Mouse (Mus musculus) midbrain, postnatal 0 days (tissue): ENCODE data around the gene Nrip2. TPM values are rescaled to one million over a fixed set of nuclear protein-coding genes. Genes with fewer than 3 reads are reported as not detected.

Experiments
- ATAC-seq: fragments of 200-750 bp; cut with Nextera tagmentation; 2 replicates; pipeline ENCODE4 v1.8.0; 2017; ENCODE audit warnings: moderate number of reproducible peaks, mild to moderate bottlenecking, moderate TSS enrichment, moderate library complexity; ENCODE audit not compliant: low FRiP score
- DNase-seq: peaks from one replicate; pipeline ENCODE4 v3.0.0-alpha.2; 2015; ENCODE audit warnings: low spot score
- H3K27ac ChIP-seq: fragments of 300-500 bp; sonication (generic); 2 replicates; pipeline ENCODE4 v1.5.1; 2014; ENCODE audit warnings: low read depth, mild to moderate bottlenecking, low read length, mixed read lengths
- H3K27me3 ChIP-seq: fragments of 300-500 bp; sonication (generic); 2 replicates; pipeline ENCODE4 v1.6.1; 2014; ENCODE audit warnings: low read length, control low read depth, mixed read lengths; ENCODE audit not compliant: insufficient read depth
- H3K36me3 ChIP-seq: fragments of 300-500 bp; sonication (generic); 2 replicates; pipeline ENCODE4 v1.6.1; 2014; ENCODE audit warnings: low read length, control low read depth, mixed read lengths; ENCODE audit not compliant: insufficient read depth
- H3K4me1 ChIP-seq: fragments of 300-500 bp; sonication (generic); 2 replicates; pipeline ENCODE4 v1.6.1; 2014; ENCODE audit warnings: mild to moderate bottlenecking, control low read depth, antibody characterized with exemption, low read length, mixed read lengths; ENCODE audit not compliant: insufficient read depth
- H3K4me2 ChIP-seq: fragments of 300-500 bp; sonication (generic); 2 replicates; pipeline ENCODE4 v1.6.1; 2014; ENCODE audit warnings: low read depth, mild to moderate bottlenecking, low read length, mixed read lengths; ENCODE audit not compliant: poor library complexity, severe bottlenecking
- H3K4me3 ChIP-seq: fragments of 300-500 bp; sonication (generic); 2 replicates; pipeline ENCODE4 v1.5.1; 2014; ENCODE audit warnings: low read depth, mild to moderate bottlenecking, low read length, moderate library complexity
- H3K9ac ChIP-seq: fragments of 300-500 bp; sonication (generic); replicated peaks from 2 replicates; pipeline ENCODE4 v1.6.1; 2014; ENCODE audit warnings: mild to moderate bottlenecking, low read length, moderate library complexity, mixed read lengths; ENCODE audit not compliant: poor library complexity, severe bottlenecking
- H3K9me3 ChIP-seq: fragments of 300-500 bp; sonication (generic); 2 replicates; pipeline ENCODE4 v1.6.1; 2016; ENCODE audit warnings: low read length, control low read depth
- CTCF ChIP-seq: IDR thresholded peaks from 2 replicates; pipeline ENCODE4 v1.5.1; 2016; ENCODE audit warnings: antibody characterized with exemption, mild to moderate bottlenecking
- WGBS: fragments of 180-500 bp; shearing (Covaris S2); extraction: QIAGEN DNeasy Blood & Tissue Kit; methylation state at CpG from one replicate; pipeline ENCODE4 v1.1.7; 2014; 5-methylcytosine and 5-hydroxymethylcytosine counted together
- polyA plus RNA-seq: library from polyadenylated mRNA; unstranded; fragments of >200 nt; fragmentation: Nextera tagmentation; extraction: Ambion mirVana; gene quantifications from 2 replicates; pipeline ENCODE4 v1.2.1, GENCODE M21; 2015
- total RNA-seq: library from RNA; depleted of rRNA; stranded (reverse); fragments of >200 nt; gene quantifications from 2 replicates; pipeline ENCODE4 v1.2.3, GENCODE M21; 2014

Nrip2 gene
- total and polyA plus RNA-seq, 2 experiments from 2014 or later = 11.6 to 13.0 TPM

DNA sequence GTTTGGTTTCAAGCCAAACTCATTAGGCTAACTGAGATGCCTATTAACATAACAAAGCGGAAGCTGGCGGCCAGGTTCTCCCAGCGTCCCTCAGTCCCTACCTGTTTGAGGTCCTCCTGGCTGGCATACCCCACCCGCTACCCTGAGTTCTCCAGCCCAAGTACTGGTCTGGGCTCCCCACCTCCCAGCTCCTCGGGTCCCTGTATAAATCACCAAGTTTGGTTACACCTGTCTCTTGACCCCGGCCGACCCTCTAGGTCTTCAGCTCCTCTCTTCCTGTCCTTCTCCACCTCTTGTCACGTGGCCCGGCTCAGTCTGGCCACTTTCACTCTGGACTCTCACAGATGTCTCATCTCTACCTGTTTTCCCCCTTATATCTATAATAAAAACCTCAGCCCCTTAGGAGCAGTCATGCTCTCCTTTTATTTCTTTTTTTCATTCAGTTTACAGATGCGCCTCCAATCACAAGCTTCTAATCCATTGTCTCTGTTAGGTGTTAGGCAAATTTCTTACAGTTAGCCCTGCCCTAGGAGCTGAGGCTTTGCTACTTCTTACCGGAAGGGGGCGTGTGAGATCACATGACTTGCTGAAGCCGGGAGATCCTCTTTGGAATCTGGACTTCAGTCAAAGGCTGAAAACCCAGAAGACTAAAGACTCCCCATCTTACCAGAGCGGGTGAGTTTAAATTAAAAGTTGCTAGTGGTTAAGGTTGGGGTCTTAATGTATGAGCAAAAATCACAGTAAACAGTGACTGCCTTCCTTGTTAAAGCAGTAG, 46.9 kb downstream of the Nrip2 start:
- ATAC-seq = peak; percentile 71
- DNase-seq = peak; percentile 84
- Histone ChIP-seq H3K9me3 (no peaks in the 10 kb centered on the region), H3K27ac (no peak overlapping the region), H3K9ac (no peak overlapping the region), H3K4me1 (no peaks in the 10 kb centered on the region), H3K36me3 (no peaks in the 10 kb centered on the region), H3K4me2 (peak overlapping the region; percentile 36), H3K4me3 (no peak overlapping the region), H3K27me3 (no peaks in the 10 kb centered on the region)
- 17% methylated on average over 14 of the region's 14 CpGs for WGBS
- peak; percentile 83 for TF ChIP-seq CTCF

DNA sequence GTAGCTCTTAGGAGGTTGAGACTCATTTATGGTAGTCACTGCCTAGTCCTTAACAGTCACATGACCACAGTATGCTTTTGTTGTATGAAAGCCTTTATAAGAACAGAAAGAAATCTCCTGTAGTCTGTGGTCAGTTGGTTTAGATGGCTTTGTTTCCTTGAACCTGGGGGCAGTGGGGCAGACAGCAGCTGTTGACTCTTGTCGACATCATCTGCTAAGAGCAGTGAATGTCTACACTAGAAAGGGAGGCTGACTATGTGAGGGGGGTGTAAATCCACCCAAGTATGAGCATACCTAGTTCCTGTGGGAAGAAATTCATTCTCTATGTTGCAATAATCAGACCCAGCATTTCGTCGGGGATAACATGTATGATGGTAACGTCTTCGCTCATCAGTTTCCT, 48.0 kb downstream of the Nrip2 start:
- ATAC-seq = no peak
- WGBS = 95% methylated on average over 5 of the region's 5 CpGs
- no peaks in the 10 kb centered on the region for H3K9me3 ChIP-seq

DNA sequence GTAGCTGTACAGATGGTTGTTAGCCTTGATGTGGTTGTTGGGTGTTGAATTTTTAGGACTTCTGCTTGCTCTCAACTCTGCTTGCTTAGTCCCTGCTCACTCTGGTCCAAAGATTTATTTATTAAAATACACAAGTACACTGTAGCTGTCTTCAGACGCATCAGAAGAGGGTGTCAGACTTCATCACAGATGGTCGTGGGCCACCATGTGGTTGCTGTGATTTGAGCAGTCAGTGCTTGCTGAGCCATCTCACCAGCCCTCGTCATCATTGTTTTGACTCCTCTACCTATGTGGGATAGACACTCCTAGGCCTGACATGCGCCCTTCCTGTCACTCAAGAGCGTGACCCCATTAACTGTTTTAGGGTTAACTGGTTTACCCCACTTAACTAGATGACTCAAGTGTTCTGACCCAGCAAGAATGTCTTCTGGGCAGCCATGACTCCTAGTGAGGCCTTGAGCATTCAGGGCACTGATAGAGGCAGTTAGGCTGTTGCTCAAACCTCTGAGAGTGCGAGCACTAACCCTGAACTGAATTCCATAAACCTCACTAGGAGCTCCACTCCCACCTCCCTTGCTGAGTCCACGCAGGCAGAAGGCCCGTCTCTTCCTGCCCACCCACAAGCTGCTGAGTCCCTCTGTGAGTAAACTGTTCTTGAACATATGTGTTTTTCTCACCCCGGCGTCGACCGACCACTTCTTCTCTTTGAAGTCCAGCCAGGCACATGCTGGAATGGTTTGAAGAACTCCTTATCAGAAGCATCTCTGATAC, 56.9 kb downstream of the Nrip2 start:
- H3K4me2 ChIP-seq = no peak overlapping the region
- H3K27me3 ChIP-seq = no peaks in the 10 kb centered on the region
- H3K27ac ChIP-seq = no peak overlapping the region
- no peaks in the 10 kb centered on the region for H3K4me1 ChIP-seq
- no peaks in the 10 kb centered on the region for H3K9me3 ChIP-seq
- DNase-seq (no peak), ATAC-seq (no peak)
- H3K36me3 ChIP-seq = no peaks in the 10 kb centered on the region
- no peak overlapping the region for H3K4me3 ChIP-seq
- H3K9ac ChIP-seq = no peak overlapping the region
- WGBS = 85% methylated on average over 12 of the region's 12 CpGs
- TF ChIP-seq CTCF = no peak

More for the DNA sequence above, 48.0 kb downstream of the Nrip2 start:
- no peaks in the 10 kb centered on the region for H3K4me1 ChIP-seq
- H3K27me3 ChIP-seq = no peaks in the 10 kb centered on the region
- no peaks in the 10 kb centered on the region for H3K36me3 ChIP-seq
- no peak overlapping the region for H3K4me3 ChIP-seq
- no peak for DNase-seq
- no peak for TF ChIP-seq CTCF
- no peak overlapping the region for H3K9ac ChIP-seq
- H3K27ac ChIP-seq = no peak overlapping the region
- no peak overlapping the region for H3K4me2 ChIP-seq

DNA sequence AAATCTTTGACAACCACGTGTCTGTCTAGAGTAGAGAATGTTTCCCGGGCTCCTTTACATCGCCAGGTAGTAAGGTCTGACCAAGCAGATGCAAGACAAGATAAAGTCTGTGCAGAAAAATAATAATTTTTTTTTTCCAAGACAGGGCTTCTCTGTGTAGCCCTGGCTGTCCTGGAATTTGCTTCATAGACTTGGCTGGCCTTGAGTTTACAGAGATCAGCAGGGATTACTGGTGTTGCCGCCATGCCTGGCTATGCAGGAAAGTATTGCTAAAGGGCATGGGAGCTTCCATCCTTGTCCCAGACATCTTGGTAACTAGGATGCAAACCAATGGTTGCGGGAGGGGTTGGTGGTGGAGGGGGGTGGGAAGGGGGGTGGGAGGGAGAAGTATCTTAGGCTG, 58.1 kb downstream of the Nrip2 start:
- Histone ChIP-seq H3K36me3 (no peaks in the 10 kb centered on the region), H3K9me3 (no peaks in the 10 kb centered on the region), H3K27me3 (no peaks in the 10 kb centered on the region), H3K27ac (no peak overlapping the region), H3K9ac (no peak overlapping the region), H3K4me2 (no peak overlapping the region), H3K4me1 (no peaks in the 10 kb centered on the region), H3K4me3 (no peak overlapping the region)
- DNase-seq (no peak), ATAC-seq (no peak)
- TF ChIP-seq CTCF = no peak
- WGBS = 77% methylated on average over 5 of the region's 5 CpGs

DNA sequence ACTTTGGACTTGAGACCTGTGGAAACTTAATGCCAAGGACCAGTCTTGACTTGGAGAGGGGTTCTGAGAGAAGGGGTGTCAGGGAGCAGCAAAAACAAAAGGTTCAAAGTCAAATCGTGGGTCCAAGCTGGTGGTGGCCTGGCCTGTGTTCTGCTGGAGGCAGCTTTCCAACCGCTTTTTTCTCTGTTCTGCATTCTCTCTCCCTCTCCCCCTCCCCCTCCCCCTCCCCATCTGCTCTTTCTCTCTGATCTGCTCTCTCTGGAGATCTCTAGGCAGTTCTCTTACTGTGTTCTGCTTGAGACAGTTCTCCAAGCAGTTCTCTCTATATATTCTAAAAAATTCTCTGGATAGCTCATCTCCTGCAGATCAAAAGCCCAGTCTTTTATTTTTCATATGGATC, 61.2 kb downstream of the Nrip2 start:
- no peaks in the 10 kb centered on the region for H3K4me1 ChIP-seq
- 35% methylated on average over 2 of the region's 2 CpGs for WGBS
- H3K36me3 ChIP-seq = no peaks in the 10 kb centered on the region
- DNase-seq = no peak
- no peak overlapping the region for H3K9ac ChIP-seq
- no peaks in the 10 kb centered on the region for H3K9me3 ChIP-seq
- H3K4me2 ChIP-seq = no peak overlapping the region
- H3K27me3 ChIP-seq = no peaks in the 10 kb centered on the region
- no peak overlapping the region for H3K27ac ChIP-seq
- no peak overlapping the region for H3K4me3 ChIP-seq
- no peak for TF ChIP-seq CTCF
- no peak for ATAC-seq
